Mouse (Mus musculus): ENCODE results near the gene Prdx6. TPM values are rescaled to one million over a fixed set of nuclear protein-coding genes. Genes with fewer than 3 reads are reported as not detected.

Gene Prdx6
- polyA plus RNA-seq, 1 experiment from 2014 or later = 243 TPM

DNA sequence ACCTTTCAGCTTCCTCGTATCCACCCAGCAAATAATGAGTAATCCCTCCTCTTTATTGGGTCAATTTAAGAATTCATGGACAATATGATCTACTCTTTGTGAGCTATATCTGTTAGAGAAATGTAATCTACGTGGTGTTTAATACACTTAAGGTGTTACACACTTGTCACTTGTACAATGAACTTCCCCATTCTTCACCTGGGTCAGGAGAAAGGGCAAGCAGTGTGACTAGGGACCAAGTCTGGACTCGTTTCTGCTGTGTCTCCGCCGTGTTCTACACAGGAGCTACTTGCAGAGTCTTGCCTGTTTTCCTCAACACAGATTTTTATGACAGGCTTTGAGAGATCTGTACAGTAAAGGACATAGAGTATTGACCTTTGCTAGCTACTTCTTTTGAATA lies 13.9 kb upstream of the Prdx6 start:
- WGBS = 85% methylated on average over 5 of the region's 5 CpGs
- no peaks in the 10 kb centered on the region for H3K27me3 ChIP-seq
- no peak overlapping the region for H3K9ac ChIP-seq (replicated peaks)
- H3K4me3 ChIP-seq = no peak overlapping the region
- H3K4me1 ChIP-seq = no peaks in the 10 kb centered on the region
- ATAC-seq (replicated peaks) = no peak
- no peak overlapping the region for H3K27ac ChIP-seq (replicated peaks)
- H3K9me3 ChIP-seq = no peaks in the 10 kb centered on the region
- H3K36me3 ChIP-seq = no peaks in the 10 kb centered on the region
- no peak overlapping the region for H3K4me2 ChIP-seq (replicated peaks)

DNA sequence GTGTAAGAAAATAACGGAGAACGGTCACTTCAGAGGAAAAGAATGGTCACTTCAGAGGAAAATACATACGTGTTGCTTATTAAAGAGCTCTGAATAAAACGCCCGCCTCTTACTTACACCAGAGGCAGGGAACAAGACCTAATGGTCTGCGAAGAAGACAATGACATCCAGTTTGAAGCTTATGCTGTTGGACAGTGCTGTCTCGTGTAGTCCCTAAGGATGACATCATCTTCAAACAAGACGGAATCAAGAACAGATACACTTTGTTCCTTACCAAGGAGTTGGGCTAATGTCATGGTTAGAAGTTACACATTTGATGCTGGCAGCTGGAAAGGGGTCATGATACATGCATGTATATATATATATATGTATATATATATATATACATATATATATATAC lies 12.6 kb upstream of the Prdx6 start:
- Histone ChIP-seq H3K4me3 (no peak overlapping the region), H3K9me3 (no peaks in the 10 kb centered on the region), H3K27me3 (no peaks in the 10 kb centered on the region), H3K36me3 (no peaks in the 10 kb centered on the region), H3K9ac (replicated peaks) (no peak overlapping the region), H3K27ac (replicated peaks) (no peak overlapping the region), H3K4me1 (no peaks in the 10 kb centered on the region), H3K4me2 (replicated peaks) (no peak overlapping the region)
- WGBS = 89% methylated on average over 8 of the region's 8 CpGs
- ATAC-seq (replicated peaks) = no peak

DNA sequence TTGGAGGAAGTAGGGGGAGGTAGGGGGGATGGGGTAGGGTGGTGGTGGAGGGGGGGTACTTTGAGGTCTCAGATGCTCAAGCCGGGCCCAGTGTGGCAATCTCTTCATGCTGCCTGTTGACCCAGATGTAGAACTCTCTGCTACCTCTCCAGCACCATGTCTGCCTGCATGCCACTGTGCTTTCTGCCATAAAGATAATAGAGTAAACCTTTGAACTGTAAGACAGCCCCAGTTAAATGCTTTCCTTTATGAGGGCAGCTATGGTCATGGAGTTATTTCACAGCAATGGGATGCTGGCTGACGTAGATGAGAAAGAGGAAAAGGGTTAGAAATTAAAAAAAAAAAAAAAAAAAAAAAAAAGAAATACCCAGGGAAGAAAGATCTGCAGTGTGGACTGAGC lies 11.5 kb upstream of the Prdx6 start:
- no peaks in the 10 kb centered on the region for H3K9me3 ChIP-seq
- H3K4me2 ChIP-seq (replicated peaks) = no peak overlapping the region
- no peak overlapping the region for H3K4me3 ChIP-seq
- WGBS = 95% methylated on average over 2 of the region's 2 CpGs
- no peaks in the 10 kb centered on the region for H3K4me1 ChIP-seq
- no peak for ATAC-seq (replicated peaks)
- no peak overlapping the region for H3K9ac ChIP-seq (replicated peaks)
- H3K27ac ChIP-seq (replicated peaks) = no peak overlapping the region
- H3K27me3 ChIP-seq = no peaks in the 10 kb centered on the region
- no peaks in the 10 kb centered on the region for H3K36me3 ChIP-seq

DNA sequence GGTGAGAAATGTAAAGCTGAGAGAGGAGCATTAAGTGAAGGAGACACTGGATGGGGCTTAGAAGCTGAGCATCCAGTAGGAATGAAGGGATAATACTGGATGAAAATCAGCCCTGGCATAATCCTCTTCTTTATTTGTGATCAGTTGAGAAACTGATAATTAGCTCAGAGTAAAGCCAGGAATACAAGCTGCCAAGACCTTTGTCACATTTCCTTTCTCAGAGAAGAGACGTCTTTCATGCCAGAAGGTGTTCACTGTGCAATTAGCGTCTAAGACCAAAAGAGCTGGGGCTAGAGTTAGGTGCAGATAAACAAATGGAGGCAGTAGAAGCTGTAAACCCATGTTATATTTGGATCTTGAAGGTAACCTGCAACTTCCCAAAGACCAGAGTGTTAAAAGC lies 9.7 kb upstream of the Prdx6 start:
- no peak for ATAC-seq (replicated peaks)
- WGBS = 17% methylated on average over 2 of the region's 2 CpGs
- Histone ChIP-seq H3K4me2 (replicated peaks) (no peak overlapping the region), H3K9me3 (no peaks in the 10 kb centered on the region), H3K36me3 (no peaks in the 10 kb centered on the region), H3K4me3 (no peak overlapping the region), H3K4me1 (no peaks in the 10 kb centered on the region), H3K27ac (replicated peaks) (no peak overlapping the region), H3K9ac (replicated peaks) (no peak overlapping the region), H3K27me3 (no peaks in the 10 kb centered on the region)

DNA sequence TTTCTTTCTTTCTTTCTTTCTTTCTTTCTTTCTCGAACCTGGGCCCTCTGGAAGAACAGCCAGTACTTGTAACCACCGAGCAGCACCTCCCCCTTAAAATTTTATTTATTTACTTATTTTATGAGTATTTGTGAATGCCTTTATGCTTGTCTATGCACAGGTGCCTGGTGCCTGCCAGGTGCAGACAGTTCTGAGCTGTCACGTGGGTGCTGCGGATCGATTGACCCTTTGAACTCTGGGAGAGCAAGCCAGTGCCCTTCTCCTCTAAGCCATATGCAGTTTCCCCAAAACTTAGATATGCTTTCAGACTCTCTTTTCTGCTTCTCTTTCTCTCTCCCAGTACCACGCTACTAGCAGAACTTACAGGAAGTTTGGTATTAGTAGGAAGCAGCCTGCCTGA lies 8.1 kb upstream of the Prdx6 start:
- H3K4me3 ChIP-seq = no peak overlapping the region
- no peak overlapping the region for H3K9ac ChIP-seq (replicated peaks)
- no peaks in the 10 kb centered on the region for H3K36me3 ChIP-seq
- 83% methylated on average over 6 of the region's 6 CpGs for WGBS
- H3K27me3 ChIP-seq = no peaks in the 10 kb centered on the region
- no peak overlapping the region for H3K4me2 ChIP-seq (replicated peaks)
- no peak overlapping the region for H3K27ac ChIP-seq (replicated peaks)
- no peak for ATAC-seq (replicated peaks)
- H3K4me1 ChIP-seq = no peaks in the 10 kb centered on the region
- H3K9me3 ChIP-seq = no peaks in the 10 kb centered on the region

DNA sequence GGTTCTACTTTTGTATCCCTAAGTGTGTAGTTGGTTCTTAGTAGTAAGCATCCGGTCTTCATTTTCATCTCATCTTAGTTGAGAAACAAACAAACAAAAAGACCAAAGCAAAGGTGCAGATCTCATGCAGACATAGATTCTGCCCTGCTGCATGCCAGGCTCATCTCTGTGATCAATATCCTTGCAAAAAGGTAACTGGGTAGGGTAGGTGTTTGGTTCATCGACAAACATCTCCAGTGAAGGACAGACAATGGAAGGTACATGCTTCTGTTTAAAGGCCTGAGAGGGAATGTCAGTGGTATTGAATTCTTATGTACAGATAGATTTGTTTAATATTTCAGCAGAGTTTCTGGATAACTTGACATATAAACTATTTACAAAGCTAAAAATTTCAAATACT lies 7.3 kb upstream of the Prdx6 start:
- WGBS = 96% methylated on average over 2 of the region's 2 CpGs
- no peak overlapping the region for H3K27ac ChIP-seq (replicated peaks)
- no peaks in the 10 kb centered on the region for H3K36me3 ChIP-seq
- no peaks in the 10 kb centered on the region for H3K27me3 ChIP-seq
- H3K9ac ChIP-seq (replicated peaks) = no peak overlapping the region
- no peaks in the 10 kb centered on the region for H3K4me1 ChIP-seq
- no peak overlapping the region for H3K4me2 ChIP-seq (replicated peaks)
- no peak for ATAC-seq (replicated peaks)
- no peaks in the 10 kb centered on the region for H3K9me3 ChIP-seq
- no peak overlapping the region for H3K4me3 ChIP-seq

DNA sequence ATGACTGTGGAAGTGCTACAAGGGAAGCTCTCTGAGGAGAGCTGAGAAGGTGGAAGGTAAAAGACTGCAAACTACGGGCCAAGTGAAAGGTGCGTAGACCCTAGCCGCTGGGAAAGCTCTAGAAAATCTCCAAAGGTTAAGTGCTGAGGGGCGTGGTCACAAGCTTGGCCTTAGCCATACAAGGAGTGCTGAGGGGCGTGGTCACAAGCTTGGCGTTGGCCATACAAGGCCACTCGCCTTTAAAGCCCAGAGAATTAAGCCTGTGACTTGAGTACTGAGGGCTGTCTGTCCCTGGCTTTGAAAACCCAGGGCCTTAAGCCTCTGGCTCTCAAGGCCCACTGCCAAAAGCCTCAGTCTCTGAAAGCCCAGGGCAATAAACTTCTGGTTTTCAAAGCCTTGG lies 5.9 kb upstream of the Prdx6 start:
- no peak for ATAC-seq (replicated peaks)
- no peaks in the 10 kb centered on the region for H3K4me1 ChIP-seq
- H3K27me3 ChIP-seq = peaks cover 5% of the 10 kb centered on the region; the same call in 1 of the 2 replicates
- H3K27ac ChIP-seq (replicated peaks) = no peak overlapping the region
- no peaks in the 10 kb centered on the region for H3K36me3 ChIP-seq
- H3K4me3 ChIP-seq = no peak overlapping the region
- WGBS = 75% methylated on average over 7 of the region's 7 CpGs
- H3K9me3 ChIP-seq = no peaks in the 10 kb centered on the region
- no peak overlapping the region for H3K9ac ChIP-seq (replicated peaks)
- no peak overlapping the region for H3K4me2 ChIP-seq (replicated peaks)

DNA sequence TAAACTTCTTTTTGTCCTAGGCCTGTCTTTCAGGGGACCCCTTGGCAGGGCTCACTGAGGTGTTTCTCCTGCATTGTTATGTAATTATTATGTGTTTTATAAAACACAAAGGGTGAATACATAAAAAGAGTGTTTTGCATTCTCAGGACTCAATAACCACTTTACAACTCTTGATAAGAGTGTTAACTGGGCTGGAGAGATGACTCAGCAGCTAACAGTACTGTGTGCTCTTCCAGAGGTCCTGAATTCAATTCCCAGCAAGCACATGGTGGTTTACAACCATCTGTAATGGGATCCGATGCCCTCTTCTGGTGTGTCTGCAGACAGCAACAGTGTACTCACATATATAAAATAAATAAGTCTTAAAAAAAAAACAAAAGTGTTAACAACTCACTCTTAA lies 3.3 kb upstream of the Prdx6 start:
- Histone ChIP-seq H3K27me3 (peaks cover 7% of the 10 kb centered on the region; the same call in 1 of the 2 replicates), H3K27ac (replicated peaks) (no peak overlapping the region), H3K36me3 (no peaks in the 10 kb centered on the region), H3K4me3 (no peak overlapping the region), H3K4me2 (replicated peaks) (no peak overlapping the region), H3K9me3 (no peaks in the 10 kb centered on the region), H3K9ac (replicated peaks) (no peak overlapping the region), H3K4me1 (peaks cover 15% of the 10 kb centered on the region)
- no peak for ATAC-seq (replicated peaks)
- 93% methylated on average over 1 of the region's 1 CpGs for WGBS

DNA sequence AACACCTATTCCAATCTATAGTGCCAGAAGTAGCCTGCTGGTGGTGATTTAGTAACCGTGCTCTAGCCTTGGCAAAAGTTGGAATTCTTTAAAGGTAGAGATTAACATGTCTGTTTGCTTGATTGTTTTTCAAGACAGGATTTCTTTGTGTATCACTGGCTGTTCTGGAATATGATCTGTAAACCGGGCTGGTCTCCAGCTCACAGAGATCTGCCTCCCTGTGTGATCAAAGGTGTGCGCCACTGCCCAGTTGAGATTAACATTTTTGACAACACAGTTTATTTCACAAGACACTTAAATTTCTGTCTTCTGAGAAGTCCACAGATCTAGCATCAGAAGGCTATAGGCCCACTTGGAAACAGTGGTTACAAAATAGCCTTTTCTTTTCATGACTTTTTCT lies 1.9 kb upstream of the Prdx6 start:
- H3K9ac ChIP-seq (replicated peaks) = no peak overlapping the region
- peaks cover 28% of the 10 kb centered on the region for H3K4me1 ChIP-seq
- no peak for ATAC-seq (replicated peaks)
- H3K4me2 ChIP-seq (replicated peaks) = no peak overlapping the region
- no peak overlapping the region for H3K4me3 ChIP-seq
- WGBS = 75% methylated on average over 3 of the region's 3 CpGs
- no peaks in the 10 kb centered on the region for H3K9me3 ChIP-seq
- H3K27me3 ChIP-seq = peaks cover 7% of the 10 kb centered on the region; the same call in 1 of the 2 replicates
- no peak overlapping the region for H3K27ac ChIP-seq (replicated peaks)
- H3K36me3 ChIP-seq = no peaks in the 10 kb centered on the region

DNA sequence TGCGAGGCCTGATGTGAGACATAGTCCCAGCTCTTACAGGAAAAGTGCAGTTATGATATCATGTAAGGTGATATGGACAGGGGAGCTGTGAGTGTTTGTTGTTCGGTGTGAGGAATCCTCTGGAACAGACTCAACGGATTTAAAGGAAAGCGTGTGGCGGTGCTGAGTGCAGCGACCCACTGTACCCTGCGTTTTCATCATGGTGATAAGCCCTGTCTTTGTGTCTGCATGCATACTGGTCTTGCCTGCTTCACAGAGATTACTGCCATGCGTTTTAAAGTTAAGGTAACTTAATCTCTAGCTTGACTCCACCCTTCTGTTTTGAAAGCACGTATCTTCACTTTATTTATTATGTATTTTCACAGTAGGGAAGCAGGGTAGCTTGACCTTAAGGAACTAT lies 1.3 kb upstream of the Prdx6 start:
- H3K27ac ChIP-seq (replicated peaks) = no peak overlapping the region
- peaks cover 7% of the 10 kb centered on the region; the same call in 1 of the 2 replicates for H3K27me3 ChIP-seq
- no peak overlapping the region for H3K4me3 ChIP-seq
- H3K4me1 ChIP-seq = peaks cover 33% of the 10 kb centered on the region
- no peak for ATAC-seq (replicated peaks)
- H3K4me2 ChIP-seq (replicated peaks) = no peak overlapping the region
- 87% methylated on average over 9 of the region's 9 CpGs for WGBS
- no peaks in the 10 kb centered on the region for H3K9me3 ChIP-seq
- no peak overlapping the region for H3K9ac ChIP-seq (replicated peaks)
- no peaks in the 10 kb centered on the region for H3K36me3 ChIP-seq

DNA sequence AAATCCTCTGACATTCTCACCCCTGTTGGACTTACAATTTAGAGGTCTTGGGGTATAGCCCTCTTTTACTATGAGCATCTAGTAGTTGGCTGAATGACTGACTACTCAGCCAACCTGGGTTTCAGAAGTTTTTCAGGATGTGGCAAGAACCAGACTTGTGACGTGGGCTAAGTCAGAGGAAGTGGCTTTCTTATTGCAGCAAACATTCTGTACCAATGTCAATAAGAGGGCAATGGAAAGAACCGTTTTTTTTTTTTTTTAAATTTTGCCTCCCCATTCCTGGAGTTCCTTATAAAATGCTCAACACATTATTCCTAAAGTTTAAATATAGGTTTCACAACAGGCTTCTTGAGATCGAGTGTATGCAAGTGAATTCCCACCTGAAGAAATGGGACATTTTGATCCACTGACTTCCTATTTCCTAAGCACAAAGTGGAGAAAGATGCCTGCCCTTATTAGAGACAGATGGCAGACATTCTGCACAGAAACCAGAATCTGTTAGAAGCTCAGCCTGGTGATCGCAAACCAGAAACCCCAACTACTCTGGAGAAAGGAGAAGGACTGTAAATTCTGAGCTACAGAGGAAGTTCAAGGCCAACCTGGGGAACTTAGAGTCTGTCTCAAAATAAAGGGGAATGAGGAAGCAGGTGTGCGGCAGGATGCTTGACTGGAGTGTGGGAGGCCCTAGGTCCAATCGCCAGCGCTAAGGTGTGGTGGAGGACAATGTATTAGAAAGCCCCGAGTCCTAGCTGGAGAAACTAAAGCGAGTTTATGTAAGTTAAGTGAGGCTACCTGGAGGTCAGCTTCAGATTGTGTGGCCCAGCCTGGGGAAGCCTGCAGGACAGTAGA lies 622 bp upstream of the Prdx6 start:
- 0 out of 2 replicates have a peak overlapping the region, but pooled peaks have one; percentile 20 for H3K9ac ChIP-seq (replicated peaks)

DNA sequence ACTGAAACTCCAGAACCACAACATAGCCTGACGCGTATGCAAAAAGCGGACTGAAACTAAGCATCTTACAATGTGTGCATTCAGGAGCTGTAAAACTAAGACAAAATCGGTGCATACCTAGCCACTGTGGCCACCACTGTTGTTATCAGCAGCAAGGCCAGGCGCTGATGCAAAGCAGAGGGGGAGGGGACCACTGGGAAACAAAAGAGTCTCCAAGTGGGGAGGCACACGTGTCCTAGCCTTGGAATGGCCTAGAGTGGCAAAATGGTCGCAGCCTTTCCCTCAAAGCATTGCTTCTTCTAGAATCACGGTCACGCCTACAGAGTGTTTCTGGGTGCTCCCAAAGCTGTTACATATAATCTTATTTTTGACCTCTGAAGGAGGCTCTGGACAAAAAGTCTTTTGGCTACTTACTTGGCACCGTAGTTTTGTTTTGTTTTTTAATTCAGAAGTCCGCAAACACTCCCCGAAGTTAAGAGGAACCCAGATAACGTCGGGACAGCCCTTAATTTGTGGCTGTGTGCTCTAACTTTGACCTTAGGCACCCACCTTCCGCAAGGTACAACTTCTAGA lies 902 bp downstream of the Prdx6 start:
- Histone ChIP-seq H3K4me2 (replicated peaks) (peak overlapping the region; percentile 79), H3K4me3 (peak overlapping the region; percentile 77), H3K9ac (replicated peaks) (peak overlapping the region; percentile 80), H3K27ac (replicated peaks) (no peak overlapping the region), H3K27me3 (peaks cover 7% of the 10 kb centered on the region; the same call in 1 of the 2 replicates), H3K36me3 (no peaks in the 10 kb centered on the region), H3K9me3 (no peaks in the 10 kb centered on the region), H3K4me1 (peaks cover 35% of the 10 kb centered on the region)
- peak; percentile 58 for ATAC-seq (replicated peaks)
- under 1% methylated on average over 15 of the region's 15 CpGs for WGBS

More for the DNA sequence above, 622 bp upstream of the Prdx6 start:
- H3K27ac ChIP-seq (replicated peaks) = no peak overlapping the region
- no peaks in the 10 kb centered on the region for H3K36me3 ChIP-seq
- H3K9me3 ChIP-seq = no peaks in the 10 kb centered on the region
- H3K4me2 ChIP-seq (replicated peaks) = peak overlapping the region; percentile 79
- peaks cover 35% of the 10 kb centered on the region for H3K4me1 ChIP-seq
- H3K4me3 ChIP-seq = peak overlapping the region; percentile 77
- 73% methylated on average over 9 of the region's 9 CpGs for WGBS
- ATAC-seq (replicated peaks) = no peak; the same call in 1 of the 2 replicates
- peaks cover 7% of the 10 kb centered on the region; the same call in 1 of the 2 replicates for H3K27me3 ChIP-seq

All from forebrain, embryonic 15.5 days (tissue).